Mouse (Mus musculus) heart, adult 2 months (tissue): ENCODE measurements around the gene Gnb3.

Experiments
- CTCF ChIP-seq: fragments of 200-600 bp; IDR thresholded peaks from 2 replicates; pipeline ENCODE4 v1.8.1; 2022; ENCODE audit warnings: antibody characterized with exemption, mild to moderate bottlenecking, moderate library complexity
- POLR2A ChIP-seq: fragments of 200-500 bp; IDR thresholded peaks from 2 replicates; pipeline ENCODE4 v1.6.1; 2011; ENCODE audit warnings: mild to moderate bottlenecking, low read depth, low read length, control low read depth; ENCODE audit not compliant: insufficient read depth

DNA sequence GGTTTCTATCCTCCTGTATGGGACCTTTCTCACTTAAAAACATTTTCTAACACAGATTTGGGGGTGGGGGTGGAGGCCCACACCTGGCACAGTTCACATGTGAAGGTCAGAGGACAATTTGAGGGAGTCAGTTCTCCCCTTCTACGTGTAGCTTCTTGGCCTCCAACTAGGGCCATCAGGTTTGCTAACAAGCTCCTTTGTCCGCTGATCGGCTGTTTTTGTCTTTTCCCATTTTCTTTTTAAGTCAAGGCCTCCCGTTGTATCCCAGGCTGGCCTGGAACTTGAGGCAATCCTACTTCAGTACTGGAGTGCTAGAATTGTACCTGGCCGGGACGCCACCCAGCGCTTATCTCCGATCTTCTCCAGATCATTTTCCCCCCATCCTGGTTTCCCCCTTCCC, 8.4 kb downstream of the Gnb3 start:
- TF ChIP-seq POLR2A, result no peak
- TF ChIP-seq CTCF, result no peak
